Mouse (Mus musculus) forebrain, embryonic 15.5 days (tissue): ENCODE measurements around the gene Plac1. TPM values are rescaled to one million over a fixed set of nuclear protein-coding genes. Genes with fewer than 3 reads are reported as not detected.

Experiments used
- ATAC-seq: fragments of 200-750 bp; cut with Nextera tagmentation; replicated peaks from 2 replicates; pipeline ENCODE4 v1.8.0; 2017; ENCODE audit warnings: mild to moderate bottlenecking, moderate TSS enrichment, moderate library complexity
- H3K27ac ChIP-seq: fragments of 300-500 bp; sonication (generic); replicated peaks from 2 replicates; pipeline ENCODE4 v1.5.1; 2015; ENCODE audit warnings: mild to moderate bottlenecking, inconsistent platforms
- H3K27me3 ChIP-seq: fragments of 300-500 bp; sonication (generic); 2 replicates; pipeline ENCODE4 v1.6.1; 2015; ENCODE audit warnings: inconsistent platforms
- H3K36me3 ChIP-seq: fragments of 300-500 bp; sonication (generic); 2 replicates; pipeline ENCODE4 v1.6.1; 2015; ENCODE audit warnings: mild to moderate bottlenecking, inconsistent platforms
- H3K4me1 ChIP-seq: fragments of 300-500 bp; sonication (generic); 2 replicates; pipeline ENCODE4 v1.6.1; 2015; ENCODE audit warnings: inconsistent platforms
- H3K4me2 ChIP-seq: fragments of 300-500 bp; sonication (generic); replicated peaks from 2 replicates; pipeline ENCODE4 v1.6.1; 2015; ENCODE audit warnings: mild to moderate bottlenecking, inconsistent platforms
- H3K4me3 ChIP-seq: fragments of 300-500 bp; sonication (generic); 2 replicates; pipeline ENCODE4 v1.5.1; 2015; ENCODE audit warnings: mild to moderate bottlenecking, inconsistent platforms
- H3K9ac ChIP-seq: fragments of 300-500 bp; sonication (generic); replicated peaks from 2 replicates; pipeline ENCODE4 v1.6.1; 2015; ENCODE audit warnings: mild to moderate bottlenecking, inconsistent platforms
- H3K9me3 ChIP-seq: fragments of 300-500 bp; sonication (generic); 2 replicates; pipeline ENCODE4 v1.6.1; 2016; ENCODE audit warnings: inconsistent platforms
- WGBS: fragments of 180-500 bp; shearing (Covaris S2); methylation state at CpG from one replicate; pipeline ENCODE4 v1.1.7; 2015; ENCODE audit warnings: mixed read lengths; 5-methylcytosine and 5-hydroxymethylcytosine counted together
- polyA plus RNA-seq: library from polyadenylated mRNA; unstranded; fragments of >200 nt; fragmentation: Nextera tagmentation; extraction: Ambion mirVana; gene quantifications from 2 replicates; pipeline ENCODE4 v1.2.1, GENCODE M21; 2015

Gene Plac1
- polyA plus RNA-seq, 1 experiment from 2014 or later: 0.64 TPM

- no peak for ATAC-seq
- H3K9ac ChIP-seq: no peak overlapping the region
- no peaks in the 10 kb centered on the region for H3K4me1 ChIP-seq
- 45% methylated on average over 2 of the region's 2 CpGs for WGBS
- no peaks in the 10 kb centered on the region for H3K27me3 ChIP-seq
- H3K4me2 ChIP-seq: no peak overlapping the region
- no peaks in the 10 kb centered on the region for H3K36me3 ChIP-seq
- no peak overlapping the region for H3K4me3 ChIP-seq
- H3K27ac ChIP-seq: no peak overlapping the region
- no peaks in the 10 kb centered on the region for H3K9me3 ChIP-seq
Measured at GRCm38 (mm10) chrX:53129501-53129900, 110.4 kb downstream of the Plac1 start.

- no peak overlapping the region for H3K4me2 ChIP-seq
- no peaks in the 10 kb centered on the region for H3K4me1 ChIP-seq
- H3K9ac ChIP-seq: no peak overlapping the region
- no peaks in the 10 kb centered on the region for H3K36me3 ChIP-seq
- H3K27me3 ChIP-seq: no peaks in the 10 kb centered on the region
- 79% methylated on average over 6 of the region's 6 CpGs for WGBS
- no peak for ATAC-seq
- no peak overlapping the region for H3K27ac ChIP-seq
- H3K9me3 ChIP-seq: no peaks in the 10 kb centered on the region
- no peak overlapping the region for H3K4me3 ChIP-seq
Measured at GRCm38 (mm10) chrX:53126492-53127033, 113.3 kb downstream of the Plac1 start.

- Histone ChIP-seq H3K36me3 (no peaks in the 10 kb centered on the region), H3K27me3 (no peaks in the 10 kb centered on the region), H3K4me3 (no peak overlapping the region), H3K9me3 (no peaks in the 10 kb centered on the region), H3K27ac (no peak overlapping the region), H3K9ac (no peak overlapping the region), H3K4me2 (no peak overlapping the region), H3K4me1 (no peaks in the 10 kb centered on the region)
- WGBS: 34% methylated on average over 3 of the region's 3 CpGs
- peak; percentile 63 for ATAC-seq
Measured at GRCm38 (mm10) chrX:53125838-53126467, 114.0 kb downstream of the Plac1 start.

- H3K27ac ChIP-seq: no peak overlapping the region
- no peak for ATAC-seq
- H3K36me3 ChIP-seq: no peaks in the 10 kb centered on the region
- WGBS: 64% methylated on average over 1 of the region's 1 CpGs
- H3K4me3 ChIP-seq: no peak overlapping the region
- H3K27me3 ChIP-seq: no peaks in the 10 kb centered on the region
- no peaks in the 10 kb centered on the region for H3K9me3 ChIP-seq
- H3K9ac ChIP-seq: no peak overlapping the region
- H3K4me2 ChIP-seq: no peak overlapping the region
- no peaks in the 10 kb centered on the region for H3K4me1 ChIP-seq
Measured at GRCm38 (mm10) chrX:53123562-53123961, 116.3 kb downstream of the Plac1 start.

- H3K36me3 ChIP-seq: no peaks in the 10 kb centered on the region
- no peaks in the 10 kb centered on the region for H3K27me3 ChIP-seq
- H3K4me3 ChIP-seq: no peak overlapping the region
- ATAC-seq: no peak
- no peak overlapping the region for H3K4me2 ChIP-seq
- 54% methylated on average over 6 of the region's 6 CpGs for WGBS
- H3K9me3 ChIP-seq: no peaks in the 10 kb centered on the region
- no peak overlapping the region for H3K9ac ChIP-seq
- no peaks in the 10 kb centered on the region for H3K4me1 ChIP-seq
- no peak overlapping the region for H3K27ac ChIP-seq
Measured at GRCm38 (mm10) chrX:53118631-53119030, 121.3 kb downstream of the Plac1 start.

- Histone ChIP-seq H3K4me2 (no peak overlapping the region), H3K4me1 (no peaks in the 10 kb centered on the region), H3K36me3 (no peaks in the 10 kb centered on the region), H3K9ac (no peak overlapping the region), H3K9me3 (no peaks in the 10 kb centered on the region), H3K27me3 (no peaks in the 10 kb centered on the region), H3K27ac (no peak overlapping the region), H3K4me3 (no peak overlapping the region)
- ATAC-seq: no peak
Measured at GRCm38 (mm10) chrX:53118019-53118418, 121.9 kb downstream of the Plac1 start.

- no peak for ATAC-seq
- no peak overlapping the region for H3K4me2 ChIP-seq
- 69% methylated on average over 7 of the region's 7 CpGs for WGBS
- no peaks in the 10 kb centered on the region for H3K4me1 ChIP-seq
- no peaks in the 10 kb centered on the region for H3K9me3 ChIP-seq
- H3K36me3 ChIP-seq: no peaks in the 10 kb centered on the region
- H3K27ac ChIP-seq: no peak overlapping the region
- H3K4me3 ChIP-seq: no peak overlapping the region
- H3K27me3 ChIP-seq: no peaks in the 10 kb centered on the region
- no peak overlapping the region for H3K9ac ChIP-seq
Measured at GRCm38 (mm10) chrX:53114994-53115393, 124.9 kb downstream of the Plac1 start.

GRCm38 (mm10) chrX:53110142-53110541 lies 129.8 kb downstream of the Plac1 start:
- Histone ChIP-seq H3K27ac (no peak overlapping the region), H3K27me3 (no peaks in the 10 kb centered on the region), H3K4me2 (no peak overlapping the region), H3K9me3 (no peaks in the 10 kb centered on the region), H3K4me3 (no peak overlapping the region), H3K36me3 (no peaks in the 10 kb centered on the region), H3K9ac (no peak overlapping the region), H3K4me1 (no peaks in the 10 kb centered on the region)
- 93% methylated on average over 4 of the region's 4 CpGs for WGBS
- no peak for ATAC-seq

- Histone ChIP-seq H3K4me2 (no peak overlapping the region), H3K9me3 (no peaks in the 10 kb centered on the region), H3K27me3 (no peaks in the 10 kb centered on the region), H3K9ac (no peak overlapping the region), H3K4me3 (no peak overlapping the region), H3K4me1 (no peaks in the 10 kb centered on the region), H3K36me3 (no peaks in the 10 kb centered on the region), H3K27ac (no peak overlapping the region)
- ATAC-seq: no peak
- 81% methylated on average over 2 of the region's 2 CpGs for WGBS
Measured at GRCm38 (mm10) chrX:53107127-53107526, 132.8 kb downstream of the Plac1 start.

GRCm38 (mm10) chrX:53101165-53101564 lies 138.7 kb downstream of the Plac1 start:
- Histone ChIP-seq H3K9ac (no peak overlapping the region), H3K9me3 (no peaks in the 10 kb centered on the region), H3K36me3 (no peaks in the 10 kb centered on the region), H3K27ac (no peak overlapping the region), H3K27me3 (no peaks in the 10 kb centered on the region), H3K4me1 (peaks cover 4% of the 10 kb centered on the region; the same call in 1 of the 2 replicates), H3K4me3 (no peak overlapping the region), H3K4me2 (no peak overlapping the region)
- WGBS: 52% methylated on average over 2 of the region's 2 CpGs
- no peak for ATAC-seq

- Histone ChIP-seq H3K4me2 (no peak overlapping the region), H3K9me3 (no peaks in the 10 kb centered on the region), H3K4me1 (peaks cover 4% of the 10 kb centered on the region; the same call in 1 of the 2 replicates), H3K9ac (no peak overlapping the region), H3K36me3 (no peaks in the 10 kb centered on the region), H3K27me3 (no peaks in the 10 kb centered on the region), H3K4me3 (no peak overlapping the region), H3K27ac (no peak overlapping the region)
- 48% methylated on average over 7 of the region's 7 CpGs for WGBS
- ATAC-seq: no peak
Measured at GRCm38 (mm10) chrX:53099951-53100350, 140.0 kb downstream of the Plac1 start.

GRCm38 (mm10) chrX:53099266-53099665 lies 140.6 kb downstream of the Plac1 start:
- Histone ChIP-seq H3K36me3 (no peaks in the 10 kb centered on the region), H3K4me3 (no peak overlapping the region), H3K27ac (no peak overlapping the region), H3K27me3 (no peaks in the 10 kb centered on the region), H3K9ac (no peak overlapping the region), H3K4me2 (no peak overlapping the region), H3K4me1 (peaks cover 4% of the 10 kb centered on the region; the same call in 1 of the 2 replicates), H3K9me3 (no peaks in the 10 kb centered on the region)
- whole genome bisulfite sequencing: 80% methylated on average over 3 of the region's 3 CpGs
- ATAC-seq: no peak

- H3K27ac ChIP-seq: no peak overlapping the region
- H3K27me3 ChIP-seq: no peaks in the 10 kb centered on the region
- H3K9ac ChIP-seq: no peak overlapping the region
- no peaks in the 10 kb centered on the region for H3K9me3 ChIP-seq
- no peak overlapping the region for H3K4me3 ChIP-seq
- no peak overlapping the region for H3K4me2 ChIP-seq
- 32% methylated on average over 4 of the region's 4 CpGs for WGBS
- no peak for ATAC-seq
- peaks cover 4% of the 10 kb centered on the region; the same call in 1 of the 2 replicates for H3K4me1 ChIP-seq
- no peaks in the 10 kb centered on the region for H3K36me3 ChIP-seq
Measured at GRCm38 (mm10) chrX:53098293-53098692, 141.6 kb downstream of the Plac1 start.
